Mouse (Mus musculus): Measurements from ENCODE around the gene Mfsd6.

- TF ChIP-seq CTCF (IDR thresholded peaks at IDR 0.05; ENCODE audit: low read depth), result no peak
- no peak for TF ChIP-seq EP300 (IDR thresholded peaks at IDR 0.05; ENCODE audit: low read depth)
Observed at GRCm38 (mm10) chr1:52753828-52754227, 26.6 kb upstream of the Mfsd6 start.
